Mouse (Mus musculus) intestine, embryonic 15.5 days (tissue): Measurements from ENCODE around the gene Tet2. TPM values are rescaled to one million over a fixed set of nuclear protein-coding genes. Genes with fewer than 3 reads are reported as not detected.
A peak's percentile ranks its signal among the peaks of the same experiment; 100 is the strongest.

Source experiments
- ATAC-seq: fragments of 200-750 bp; cut with Nextera tagmentation; 2 replicates; pipeline ENCODE4 v1.8.0; 2017; ENCODE audit warnings: moderate TSS enrichment, moderate library complexity
- H3K27ac ChIP-seq: fragments of 300-500 bp; sonication (generic); 2 replicates; pipeline ENCODE4 v1.5.1; 2015; ENCODE audit warnings: mild to moderate bottlenecking, inconsistent platforms
- H3K27me3 ChIP-seq: fragments of 300-500 bp; sonication (generic); replicated peaks from 2 replicates; pipeline ENCODE4 v1.6.1; 2015; ENCODE audit warnings: inconsistent platforms
- H3K36me3 ChIP-seq: fragments of 300-500 bp; sonication (generic); 2 replicates; pipeline ENCODE4 v1.6.1; 2015; ENCODE audit warnings: inconsistent platforms
- H3K4me1 ChIP-seq: fragments of 300-500 bp; sonication (generic); replicated peaks from 2 replicates; pipeline ENCODE4 v1.6.1; 2015; ENCODE audit warnings: inconsistent platforms
- H3K4me2 ChIP-seq: fragments of 300-500 bp; sonication (generic); replicated peaks from 2 replicates; pipeline ENCODE4 v1.6.1; 2015; ENCODE audit warnings: mild to moderate bottlenecking, inconsistent platforms
- H3K4me3 ChIP-seq: fragments of 300-500 bp; sonication (generic); replicated peaks from 2 replicates; pipeline ENCODE4 v1.5.1; 2015; ENCODE audit warnings: inconsistent platforms
- H3K9ac ChIP-seq: fragments of 300-500 bp; sonication (generic); 2 replicates; pipeline ENCODE4 v1.6.1; 2015; ENCODE audit warnings: inconsistent platforms
- H3K9me3 ChIP-seq: fragments of 300-500 bp; sonication (generic); 2 replicates; pipeline ENCODE4 v1.6.1; 2016; ENCODE audit warnings: inconsistent platforms
- WGBS: fragments of 180-500 bp; shearing (Covaris S2); methylation state at CpG from one replicate; pipeline ENCODE4 v1.1.7; 2015; 5-methylcytosine and 5-hydroxymethylcytosine counted together
- polyA plus RNA-seq: library from polyadenylated mRNA; unstranded; fragments of >200 nt; fragmentation: Nextera tagmentation; extraction: Ambion mirVana; gene quantifications from 2 replicates; pipeline ENCODE4 v1.2.1, GENCODE M21; 2015

The Tet2 gene
- polyA plus RNA-seq, 1 experiment from 2014 or later: 13.6 TPM

DNA sequence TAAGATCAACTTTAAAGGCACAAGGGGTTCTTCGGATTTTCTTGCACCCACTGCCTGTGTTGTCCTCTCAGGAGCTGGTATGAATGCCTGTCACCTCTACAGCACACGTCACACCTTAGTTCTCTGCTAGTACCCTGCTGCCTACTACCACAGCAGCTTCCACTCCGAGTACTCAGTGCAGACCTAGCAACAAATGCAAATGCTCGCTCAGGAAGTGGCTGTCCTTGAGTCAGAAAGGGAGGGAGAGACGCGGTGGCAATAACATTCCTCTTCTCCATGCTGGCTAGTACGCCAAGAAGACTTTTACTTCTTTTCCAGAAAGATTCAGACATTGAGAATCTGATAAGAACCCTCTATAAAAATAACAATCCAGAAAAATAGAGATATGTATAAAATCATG lies 31.5 kb downstream of the Tet2 start:
- no peak for ATAC-seq
- Histone ChIP-seq H3K9ac (no peak overlapping the region), H3K4me2 (no peak overlapping the region), H3K4me3 (no peak overlapping the region), H3K36me3 (0 out of 2 replicates have a peak, but pooled peaks cover 7% of the 10 kb centered on the region), H3K9me3 (no peaks in the 10 kb centered on the region), H3K27me3 (no peaks in the 10 kb centered on the region), H3K27ac (no peak overlapping the region), H3K4me1 (no peaks in the 10 kb centered on the region)
- WGBS: 82% methylated on average over 7 of the region's 7 CpGs

DNA sequence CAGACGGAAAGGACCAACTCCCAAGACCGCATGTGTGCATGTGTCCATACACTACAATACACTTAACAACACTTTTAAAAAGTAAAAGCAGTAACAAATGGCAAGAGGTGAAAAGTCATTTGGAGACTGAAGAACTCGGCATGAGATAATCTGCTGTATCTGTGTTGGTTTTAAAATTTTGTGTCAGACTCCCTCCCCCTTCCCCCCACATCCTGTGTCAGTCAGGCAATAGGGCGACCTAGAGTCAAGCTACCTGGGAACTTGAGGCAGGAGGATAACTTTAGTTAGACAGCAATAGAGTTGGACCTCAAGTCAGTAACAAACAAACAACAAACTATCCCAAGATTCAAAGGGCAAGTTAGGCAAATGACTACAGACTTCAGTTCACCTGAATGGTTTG lies 34.6 kb downstream of the Tet2 start:
- Histone ChIP-seq H3K4me3 (no peak overlapping the region), H3K9me3 (no peaks in the 10 kb centered on the region), H3K27ac (no peak overlapping the region), H3K4me2 (no peak overlapping the region), H3K9ac (no peak overlapping the region), H3K4me1 (no peaks in the 10 kb centered on the region), H3K27me3 (no peaks in the 10 kb centered on the region), H3K36me3 (0 out of 2 replicates have a peak, but pooled peaks cover 7% of the 10 kb centered on the region)
- WGBS: 82% methylated on average over 4 of the region's 4 CpGs
- no peak for ATAC-seq

DNA sequence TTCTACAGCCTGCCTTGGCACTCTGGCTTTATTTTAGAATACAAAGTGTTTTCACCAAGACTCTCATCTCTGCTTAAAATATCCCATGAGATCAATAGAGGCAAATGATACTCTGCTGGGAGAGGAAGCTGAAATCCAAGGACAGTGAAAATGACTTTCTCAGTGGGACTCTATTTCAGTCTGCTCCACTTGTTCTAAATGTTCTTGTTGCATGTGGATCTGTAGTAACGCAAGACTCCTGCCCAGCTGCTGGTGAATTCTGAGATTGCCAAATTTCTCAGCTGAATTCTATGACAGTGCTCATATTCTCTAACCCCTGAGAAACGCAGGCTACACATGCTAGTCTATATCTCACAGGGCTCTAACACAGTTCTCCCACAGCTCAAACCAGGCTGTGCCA lies 35.1 kb downstream of the Tet2 start:
- WGBS: 87% methylated on average over 2 of the region's 2 CpGs
- Histone ChIP-seq H3K4me3 (no peak overlapping the region), H3K4me1 (no peaks in the 10 kb centered on the region), H3K27ac (no peak overlapping the region), H3K4me2 (no peak overlapping the region), H3K9ac (no peak overlapping the region), H3K9me3 (no peaks in the 10 kb centered on the region), H3K36me3 (0 out of 2 replicates have a peak, but pooled peaks cover 7% of the 10 kb centered on the region), H3K27me3 (no peaks in the 10 kb centered on the region)
- no peak for ATAC-seq

DNA sequence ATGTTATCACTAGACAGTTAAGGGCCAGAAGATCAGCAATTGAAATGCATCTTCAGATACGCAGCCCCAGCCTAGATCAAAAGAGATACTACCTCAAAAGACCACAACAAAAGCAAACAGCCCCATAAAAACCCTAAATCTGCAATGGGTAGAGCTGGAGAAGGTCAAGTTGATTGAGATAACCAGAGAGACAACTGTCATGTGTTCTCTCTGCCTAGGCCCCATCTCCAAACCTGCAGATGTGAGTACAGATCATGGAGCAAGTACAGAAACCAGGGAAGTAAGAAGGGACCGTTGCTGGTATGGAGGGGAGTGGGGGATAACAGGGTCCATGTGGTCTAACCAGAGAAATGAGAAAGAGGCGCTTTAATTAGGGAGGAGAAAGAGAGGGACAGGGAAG lies 36.1 kb downstream of the Tet2 start:
- Histone ChIP-seq H3K4me3 (no peak overlapping the region), H3K9ac (no peak overlapping the region), H3K4me1 (no peaks in the 10 kb centered on the region), H3K27me3 (no peaks in the 10 kb centered on the region), H3K27ac (no peak overlapping the region), H3K36me3 (0 out of 2 replicates have a peak, but pooled peaks cover 3% of the 10 kb centered on the region), H3K4me2 (no peak overlapping the region), H3K9me3 (no peaks in the 10 kb centered on the region)
- ATAC-seq: no peak
- WGBS: 82% methylated on average over 3 of the region's 3 CpGs

DNA sequence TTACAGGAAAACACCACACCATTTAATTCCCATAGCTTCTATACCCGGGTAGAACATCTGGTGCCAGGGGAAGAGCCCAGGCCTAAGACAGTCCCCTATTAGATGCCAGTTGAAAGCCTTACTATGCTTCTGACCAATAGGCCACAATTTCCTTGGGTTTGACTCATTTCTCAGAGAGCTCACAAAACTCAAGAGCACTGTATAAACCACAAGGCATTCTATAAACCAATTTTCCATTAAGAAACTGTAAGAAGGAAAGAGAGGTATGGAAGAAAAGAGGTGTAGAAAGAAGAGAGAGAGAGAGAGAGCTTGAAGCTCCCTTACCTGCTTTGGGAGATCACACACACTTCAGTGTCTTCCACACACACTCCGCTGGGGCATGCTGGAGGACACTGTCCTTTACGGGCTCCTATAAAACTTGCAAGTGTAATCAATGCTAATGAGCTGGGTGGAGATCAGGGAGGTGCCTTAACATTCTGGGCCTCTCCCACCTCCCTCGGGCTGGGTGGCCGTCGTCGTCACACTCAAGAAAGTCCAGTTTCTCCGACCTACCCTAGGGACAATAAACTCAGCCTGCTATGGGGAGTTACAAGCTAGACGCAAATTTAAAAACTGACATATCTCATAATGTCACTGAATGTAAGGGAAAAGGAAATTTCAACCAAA lies 38.5 kb downstream of the Tet2 start:
- Histone ChIP-seq H3K27me3 (no peaks in the 10 kb centered on the region), H3K9me3 (no peaks in the 10 kb centered on the region), H3K4me3 (no peak overlapping the region), H3K4me2 (no peak overlapping the region), H3K27ac (no peak overlapping the region), H3K4me1 (no peaks in the 10 kb centered on the region), H3K9ac (no peak overlapping the region), H3K36me3 (no peaks in the 10 kb centered on the region)
- 50% methylated on average over 9 of the region's 9 CpGs for WGBS
- peak; percentile 86 for ATAC-seq

DNA sequence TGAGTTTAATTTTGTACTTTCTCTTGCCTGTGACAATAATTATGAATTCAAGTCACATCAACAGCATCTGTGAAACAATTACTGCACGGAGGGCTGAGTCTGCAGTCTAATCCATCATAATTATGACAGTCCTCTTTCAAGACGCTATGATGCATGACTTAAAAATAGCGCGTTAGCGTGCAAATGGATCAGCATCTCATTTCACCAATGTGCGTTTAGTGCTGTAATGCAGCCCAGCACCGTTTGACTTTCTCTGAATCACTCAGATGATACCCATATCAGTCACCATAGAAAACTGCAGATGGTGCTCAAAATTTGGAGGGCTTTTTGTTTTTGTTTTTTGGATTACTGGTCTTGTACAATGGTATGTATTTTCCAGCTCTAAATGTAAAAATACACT lies 48.0 kb downstream of the Tet2 start:
- ATAC-seq: no peak
- no peaks in the 10 kb centered on the region for H3K9me3 ChIP-seq
- 84% methylated on average over 7 of the region's 7 CpGs for WGBS
- H3K36me3 ChIP-seq: no peaks in the 10 kb centered on the region
- no peak overlapping the region for H3K4me3 ChIP-seq
- H3K9ac ChIP-seq: no peak overlapping the region
- H3K27ac ChIP-seq: no peak overlapping the region
- no peaks in the 10 kb centered on the region for H3K4me1 ChIP-seq
- no peaks in the 10 kb centered on the region for H3K27me3 ChIP-seq
- no peak overlapping the region for H3K4me2 ChIP-seq

DNA sequence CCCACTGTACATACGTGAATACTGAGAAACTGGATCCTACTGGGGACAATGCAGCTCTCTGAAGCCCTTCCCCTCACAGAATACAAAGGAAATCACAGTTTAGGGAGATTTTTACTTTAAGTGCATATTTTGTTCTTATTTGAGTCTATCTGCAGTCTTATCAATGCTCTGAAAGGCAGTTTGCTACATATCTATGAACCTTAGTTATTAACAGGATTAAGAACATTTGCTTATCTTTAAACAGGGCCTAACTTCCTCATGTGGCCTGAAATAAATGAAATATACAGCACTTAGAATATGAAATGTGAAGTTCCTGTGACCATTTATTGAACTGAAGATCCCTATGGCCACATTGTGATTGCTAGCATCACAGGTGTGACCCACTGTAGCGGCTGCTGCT lies 53.6 kb downstream of the Tet2 start:
- Histone ChIP-seq H3K4me1 (no peaks in the 10 kb centered on the region), H3K4me3 (no peak overlapping the region), H3K27ac (no peak overlapping the region), H3K27me3 (no peaks in the 10 kb centered on the region), H3K36me3 (peaks cover 17% of the 10 kb centered on the region), H3K9ac (no peak overlapping the region), H3K4me2 (no peak overlapping the region), H3K9me3 (no peaks in the 10 kb centered on the region)
- 72% methylated on average over 2 of the region's 2 CpGs for WGBS
- ATAC-seq: no peak

DNA sequence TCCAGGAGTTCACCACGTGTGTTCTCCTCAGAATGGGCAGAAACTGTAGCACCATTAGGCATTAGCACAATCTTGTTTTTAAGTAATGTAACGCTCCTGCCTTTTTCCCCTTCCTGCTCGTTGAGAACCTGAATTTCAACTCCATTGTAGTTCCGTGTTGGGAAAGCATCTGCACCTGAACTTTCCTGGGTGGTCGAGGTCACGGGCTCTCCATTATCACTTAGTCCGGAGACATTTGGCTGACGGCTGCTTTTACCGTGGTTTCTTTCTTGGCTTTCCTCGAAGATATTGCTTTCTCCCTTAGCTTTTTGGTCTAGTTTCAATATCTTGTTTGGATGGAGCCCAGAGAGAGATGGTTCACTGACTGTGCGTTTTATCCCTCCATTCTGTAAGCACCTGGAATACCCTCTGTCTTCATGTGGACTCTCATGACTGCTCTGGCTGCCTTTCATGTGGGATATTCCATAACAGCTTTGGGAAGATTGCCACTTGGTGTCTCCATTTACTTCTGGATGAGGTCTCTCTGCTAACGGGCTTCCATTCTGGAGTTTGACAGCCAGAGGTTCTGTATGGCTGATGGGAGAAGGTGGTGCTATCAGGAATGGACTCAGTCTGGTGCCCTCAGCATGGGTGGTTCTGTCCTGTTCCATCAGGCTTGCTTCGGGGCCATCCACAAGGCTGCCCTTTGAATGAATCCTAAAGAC lies 56.8 kb downstream of the Tet2 start:
- H3K27ac ChIP-seq: no peak overlapping the region
- no peak for ATAC-seq
- H3K4me3 ChIP-seq: no peak overlapping the region
- H3K9me3 ChIP-seq: no peaks in the 10 kb centered on the region
- 92% methylated on average over 13 of the region's 13 CpGs for WGBS
- H3K36me3 ChIP-seq: peaks cover 23% of the 10 kb centered on the region
- no peaks in the 10 kb centered on the region for H3K27me3 ChIP-seq
- no peak overlapping the region for H3K4me2 ChIP-seq
- no peak overlapping the region for H3K9ac ChIP-seq
- H3K4me1 ChIP-seq: no peaks in the 10 kb centered on the region

DNA sequence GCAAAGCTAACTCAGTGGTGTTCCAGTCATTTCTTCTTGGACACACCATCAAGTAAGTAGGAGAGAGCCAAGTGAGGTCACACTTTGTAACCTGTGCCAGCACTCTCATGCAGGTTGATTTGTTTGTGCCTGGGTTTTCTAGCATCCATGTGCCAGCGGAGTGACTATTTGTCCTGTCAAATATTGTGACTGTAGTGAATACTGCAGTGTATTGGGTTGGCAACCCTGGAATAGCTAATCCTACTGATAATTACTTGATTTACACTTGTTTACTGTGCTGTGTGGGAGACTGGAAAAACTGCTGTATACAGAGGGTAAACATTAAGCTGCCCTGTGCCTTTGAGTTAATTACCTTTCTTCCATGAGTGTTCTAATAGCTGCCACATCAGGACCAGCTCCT lies 62.1 kb downstream of the Tet2 start:
- H3K4me2 ChIP-seq: no peak overlapping the region
- no peak overlapping the region for H3K27ac ChIP-seq
- H3K4me1 ChIP-seq: no peaks in the 10 kb centered on the region
- no peak for ATAC-seq
- no peak overlapping the region for H3K9ac ChIP-seq
- WGBS: 95% methylated on average over 1 of the region's 1 CpGs
- H3K9me3 ChIP-seq: no peaks in the 10 kb centered on the region
- H3K4me3 ChIP-seq: no peak overlapping the region
- H3K36me3 ChIP-seq: peaks cover 21% of the 10 kb centered on the region
- H3K27me3 ChIP-seq: no peaks in the 10 kb centered on the region

DNA sequence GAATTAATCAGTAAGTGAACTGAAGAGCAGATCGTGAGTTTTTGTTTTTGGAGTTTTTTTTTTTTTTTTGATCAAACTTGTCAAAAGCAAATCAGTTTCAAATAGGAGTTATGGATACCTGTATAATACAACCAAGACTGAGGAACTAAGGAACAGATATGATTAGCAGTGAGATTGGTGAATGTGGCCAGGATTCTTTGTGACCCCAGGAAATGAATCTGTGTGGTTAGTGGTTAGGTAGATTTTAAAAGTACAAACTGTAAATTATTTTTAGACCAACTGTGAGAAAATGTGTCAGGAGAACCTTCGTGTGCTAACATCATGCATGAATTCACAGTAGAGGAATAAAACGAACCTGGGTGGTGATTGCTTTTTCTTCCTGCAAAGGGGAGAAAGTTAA lies 66.0 kb downstream of the Tet2 start:
- Histone ChIP-seq H3K9ac (no peak overlapping the region), H3K9me3 (no peaks in the 10 kb centered on the region), H3K36me3 (no peaks in the 10 kb centered on the region), H3K4me2 (no peak overlapping the region), H3K4me3 (no peak overlapping the region), H3K27me3 (no peaks in the 10 kb centered on the region), H3K4me1 (no peaks in the 10 kb centered on the region), H3K27ac (no peak overlapping the region)
- WGBS: 90% methylated on average over 3 of the region's 3 CpGs
- no peak for ATAC-seq

DNA sequence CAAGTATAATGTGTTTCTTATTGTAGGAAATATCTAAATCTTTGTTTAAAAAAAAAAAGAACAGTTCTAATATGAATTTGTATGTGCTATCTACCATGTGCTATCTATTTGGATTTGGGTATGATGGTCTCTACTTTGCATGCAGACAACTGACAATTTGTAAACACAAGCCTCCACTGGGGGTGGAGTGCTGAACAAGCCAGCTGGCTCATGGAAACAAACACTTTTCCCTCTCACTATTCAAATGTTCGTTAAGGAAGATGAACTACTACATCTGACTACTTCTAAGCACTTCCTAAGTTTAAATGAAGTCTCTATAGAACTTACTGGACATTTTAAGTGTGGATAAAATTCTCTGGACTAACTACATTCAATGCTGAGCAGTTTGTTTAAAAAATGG lies 71.2 kb downstream of the Tet2 start:
- no peak overlapping the region for H3K27ac ChIP-seq
- 73% methylated on average over 1 of the region's 1 CpGs for WGBS
- H3K4me1 ChIP-seq: no peaks in the 10 kb centered on the region
- no peaks in the 10 kb centered on the region for H3K9me3 ChIP-seq
- ATAC-seq: no peak
- H3K4me2 ChIP-seq: no peak overlapping the region
- H3K36me3 ChIP-seq: peaks cover 3% of the 10 kb centered on the region
- H3K27me3 ChIP-seq: no peaks in the 10 kb centered on the region
- no peak overlapping the region for H3K4me3 ChIP-seq
- H3K9ac ChIP-seq: no peak overlapping the region

DNA sequence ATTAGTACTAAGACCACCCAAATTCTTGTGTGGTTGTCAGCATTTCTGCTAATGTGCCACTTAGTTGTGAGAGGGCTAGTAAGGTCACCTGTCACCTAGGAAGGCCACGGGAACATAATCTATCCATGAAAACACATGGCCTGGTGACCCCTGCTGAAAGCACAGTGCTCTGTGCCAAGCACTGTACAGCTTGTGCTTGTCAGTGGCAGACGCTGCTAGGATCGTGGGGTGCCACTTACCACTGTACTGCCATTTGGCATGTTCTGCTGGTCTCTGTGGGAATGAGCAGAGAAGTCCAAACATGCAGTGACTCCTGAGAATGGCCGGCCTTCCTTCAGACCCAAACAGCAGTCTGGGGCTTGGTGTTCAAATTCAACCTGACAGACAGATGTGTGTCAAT lies 73.8 kb downstream of the Tet2 start:
- H3K36me3 ChIP-seq: peaks cover 26% of the 10 kb centered on the region
- no peaks in the 10 kb centered on the region for H3K9me3 ChIP-seq
- no peak overlapping the region for H3K27ac ChIP-seq
- H3K4me1 ChIP-seq: no peaks in the 10 kb centered on the region
- H3K27me3 ChIP-seq: no peaks in the 10 kb centered on the region
- no peak overlapping the region for H3K9ac ChIP-seq
- WGBS: 83% methylated on average over 4 of the region's 4 CpGs
- no peak overlapping the region for H3K4me3 ChIP-seq
- H3K4me2 ChIP-seq: no peak overlapping the region
- ATAC-seq: no peak

DNA sequence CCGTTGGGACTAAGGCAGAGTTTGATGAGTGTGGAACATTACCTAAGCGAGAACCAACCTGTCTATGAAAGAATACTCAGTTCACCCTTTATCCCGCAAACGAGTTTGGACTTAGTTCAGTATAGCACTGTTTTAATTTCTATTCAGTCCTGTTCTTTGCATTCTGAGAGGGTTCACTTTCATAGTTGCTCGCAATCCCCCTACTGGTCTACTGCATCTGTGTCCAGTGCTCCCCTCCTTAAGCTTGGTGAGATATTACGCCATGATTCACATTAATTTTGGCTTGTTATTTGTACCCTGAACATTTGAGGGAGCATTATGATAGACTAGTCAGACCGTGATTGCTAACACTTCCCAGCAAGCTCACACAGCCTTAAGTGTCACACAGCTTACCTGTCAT lies 76.1 kb downstream of the Tet2 start:
- no peak overlapping the region for H3K9ac ChIP-seq
- no peak for ATAC-seq
- H3K4me2 ChIP-seq: no peak overlapping the region
- H3K27ac ChIP-seq: no peak overlapping the region
- 95% methylated on average over 7 of the region's 7 CpGs for WGBS
- peaks cover 26% of the 10 kb centered on the region for H3K36me3 ChIP-seq
- no peak overlapping the region for H3K4me3 ChIP-seq
- H3K9me3 ChIP-seq: no peaks in the 10 kb centered on the region
- no peaks in the 10 kb centered on the region for H3K27me3 ChIP-seq
- H3K4me1 ChIP-seq: no peaks in the 10 kb centered on the region
